Mouse (Mus musculus): ENCODE data around the gene Usp30.

DNA sequence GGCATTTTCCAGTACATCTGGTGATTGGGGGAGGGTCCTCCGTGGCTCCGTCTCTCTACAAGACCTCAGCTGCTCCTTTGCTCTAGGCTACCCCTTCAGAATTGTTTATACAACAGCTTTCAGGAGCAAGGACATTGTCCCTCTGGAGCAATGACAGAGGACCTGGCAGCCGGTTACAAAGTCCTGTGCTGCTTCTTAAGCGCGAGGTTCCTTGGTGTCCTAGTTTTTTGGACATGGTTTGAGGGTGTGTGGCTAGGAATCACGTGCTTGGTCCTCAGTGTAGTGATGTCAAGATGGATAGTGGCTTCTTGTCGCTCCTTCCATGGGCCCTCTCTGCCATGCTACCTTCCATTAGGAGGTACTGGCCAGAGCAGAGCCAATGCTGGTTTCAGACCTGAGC, 30.9 kb upstream of the Usp30 start:
- TF ChIP-seq CTCF (IDR thresholded peaks at IDR 0.05; ENCODE audit: control insufficient read depth, insufficient read depth, insufficient read length) (no peak), MYOD1 (IDR thresholded peaks at IDR 0.05; ENCODE audit: control insufficient read depth, insufficient read length, low read depth) (no peak), CEBPB (IDR thresholded peaks at IDR 0.05; ENCODE audit: low read depth) (no peak)

All from C2C12 (cell line).